Mouse (Mus musculus): ENCODE results near the gene 1700088E04Rik.
A peak's percentile ranks its signal among the peaks of the same experiment; 100 is the strongest.

- TF ChIP-seq CTCF (IDR thresholded peaks at IDR 0.05; ENCODE audit: control insufficient read depth, insufficient read depth, insufficient replicate concordance, low read depth, low read length) (peak; percentile 88; the same call in 1 of the 2 replicates), POLR2A (IDR thresholded peaks at IDR 0.05; ENCODE audit: control insufficient read depth, low read depth, low read length) (no peak)
Measured at GRCm38 (mm10) chr15:79148533-79148932, 7.5 kb upstream of the 1700088E04Rik start.

Data from testis, adult 2 months (tissue).